Mouse (Mus musculus): ENCODE measurements around the gene Gm14412. TPM values are rescaled to one million over a fixed set of nuclear protein-coding genes. Genes with fewer than 3 reads are reported as not detected.

Gm14412 gene
- polyA plus RNA-seq (2015; fragmentation: Illumina TruSeq; extraction: RNeasy Lipid Tissue Mini Kit (QIAGEN cat#74804); ENCODE audit: insufficient read depth, low read depth, low replicate concordance): not detected

DNA sequence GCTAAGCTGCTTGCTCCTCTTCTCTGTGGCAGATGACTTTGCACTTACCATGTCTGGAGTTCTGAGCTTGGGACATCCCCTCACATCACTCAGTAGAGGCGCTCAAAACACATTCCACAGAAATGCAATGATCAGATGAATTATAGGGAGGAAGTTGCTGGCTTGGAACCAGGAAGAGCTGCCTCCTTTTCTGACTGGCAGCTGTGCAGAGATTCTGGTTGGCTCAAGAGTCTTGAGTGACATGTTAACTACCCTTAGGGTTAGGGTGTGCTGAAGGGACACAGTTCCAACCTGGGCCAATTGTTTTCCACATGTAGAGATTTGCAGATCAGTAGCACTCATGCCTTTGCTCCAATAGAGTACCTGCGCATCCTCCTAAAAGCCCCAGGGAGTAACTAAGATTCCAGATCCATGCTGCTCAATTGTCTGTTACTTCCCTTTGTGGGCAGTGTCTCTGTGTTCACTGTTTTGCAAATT, at the start of gene Gm14412:
Gene Gm14412, minus strand, starts transcription at position 51 of the 477 bp plus-strand sequence.

DNA sequence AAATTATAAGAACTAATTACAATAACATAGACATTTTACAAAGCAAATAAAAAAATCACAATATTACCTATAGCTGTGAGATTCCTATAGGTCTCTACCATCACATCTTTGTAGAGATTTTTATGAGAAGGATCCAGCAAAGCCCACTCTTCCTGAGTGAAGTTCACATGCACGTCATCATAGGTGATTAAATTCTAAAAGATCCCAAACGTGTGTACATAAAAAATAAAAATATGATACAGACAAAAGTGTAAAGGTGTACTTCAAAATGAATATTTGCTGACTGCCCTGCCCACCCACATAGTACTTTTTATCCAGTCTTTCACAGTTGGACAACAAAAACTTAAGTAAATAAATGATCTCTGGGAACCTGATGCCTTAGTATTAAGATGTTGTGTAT, 57.2 kb downstream of the Gm14412 start, which contains the start of gene Gm14409:
Gene Gm14409, minus strand, starts transcription at position 101 of the 400 bp plus-strand sequence.

Other genes starting within 250 kb of the Gm14412 start
- not detected for gene Gm14401, start 250.0 kb downstream of the Gm14412 start, polyA plus RNA-seq (2015; fragmentation: Illumina TruSeq; extraction: RNeasy Lipid Tissue Mini Kit (QIAGEN cat#74804); ENCODE audit: insufficient read depth, low read depth, low replicate concordance)
- gene Gm14410, start 117.9 kb downstream of the Gm14412 start, polyA plus RNA-seq (2015; fragmentation: Illumina TruSeq; extraction: RNeasy Lipid Tissue Mini Kit (QIAGEN cat#74804); ENCODE audit: insufficient read depth, low read depth, low replicate concordance): 7.5 TPM
- gene Gm14409, start 57.3 kb downstream of the Gm14412 start, polyA plus RNA-seq (2015; fragmentation: Illumina TruSeq; extraction: RNeasy Lipid Tissue Mini Kit (QIAGEN cat#74804); ENCODE audit: insufficient read depth, low read depth, low replicate concordance): not detected
- 1.5 TPM for gene Gm14418, start 74.0 kb upstream of the Gm14412 start, polyA plus RNA-seq (2015; fragmentation: Illumina TruSeq; extraction: RNeasy Lipid Tissue Mini Kit (QIAGEN cat#74804); ENCODE audit: insufficient read depth, low read depth, low replicate concordance)
- 10.7 TPM for gene Zfp970, start 140.4 kb upstream of the Gm14412 start, polyA plus RNA-seq (2015; fragmentation: Illumina TruSeq; extraction: RNeasy Lipid Tissue Mini Kit (QIAGEN cat#74804); ENCODE audit: insufficient read depth, low read depth, low replicate concordance)
- 4.6 TPM for gene Gm14403, start 173.9 kb upstream of the Gm14412 start, polyA plus RNA-seq (2015; fragmentation: Illumina TruSeq; extraction: RNeasy Lipid Tissue Mini Kit (QIAGEN cat#74804); ENCODE audit: insufficient read depth, low read depth, low replicate concordance)